Mouse (Mus musculus): Measurements from ENCODE around the gene Cadm4. TPM values are rescaled to one million over a fixed set of nuclear protein-coding genes. Genes with fewer than 3 reads are reported as not detected.

Gene Cadm4
- total and polyA plus RNA-seq, 3 experiments: 0.16 to 0.59 (median 0.36) TPM

DNA sequence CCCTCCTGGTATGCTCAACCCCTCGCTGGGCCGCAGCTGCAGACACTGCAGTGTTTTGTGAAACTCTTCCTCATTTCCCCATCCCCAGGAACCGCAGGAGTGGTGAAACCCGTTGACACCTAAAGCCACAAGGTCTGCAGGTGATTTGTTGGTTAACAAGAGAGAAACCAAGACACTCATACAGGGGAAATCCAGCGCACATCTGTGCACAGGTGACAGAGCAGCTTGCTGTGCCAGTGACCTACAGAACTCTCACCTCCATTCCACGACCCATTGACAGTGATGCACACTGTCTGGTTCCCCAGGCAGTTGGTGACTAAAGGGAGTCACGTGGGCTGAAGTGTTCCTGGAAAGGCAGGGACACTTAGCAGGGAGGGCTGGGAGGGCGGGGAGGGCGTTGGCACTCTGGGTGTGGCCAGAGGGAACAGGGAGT is 31.2 kb upstream of the Cadm4 start:
- peak; percentile 86 for DNase-seq (ENCODE audit: extremely low read depth)
- Histone ChIP-seq H3K27me3 (replicated peaks) (peaks cover 44% of the 10 kb centered on the region), H3K27ac (ENCODE audit: insufficient read depth, low read depth) (no peak overlapping the region), H3K36me3 (replicated peaks in 1 of 2; ENCODE audit: control insufficient read depth in 1 of 2, insufficient read depth in 1 of 2, low read length in 1 of 2) (no peaks in the 10 kb centered on the region), H3K4me3 (replicated peaks in 1 of 3; ENCODE audit: low read depth in 2 of 3, low read length in 2 of 3, poor library complexity in 1 of 3) (no peak overlapping the region), H3K9me3 (replicated peaks; ENCODE audit: low read length) (peaks cover 13% of the 10 kb centered on the region), H3K4me1 (ENCODE audit: control insufficient read depth in 1 of 2, insufficient read depth in 2 of 2) (peaks cover 20 to 58% of the 10 kb centered on the region in 2 experiments), H3K9ac (ENCODE audit: insufficient read depth, low read depth) (no peak overlapping the region), H3K4me2 (ENCODE audit: insufficient read depth, low read depth, poor library complexity, severe bottlenecking) (no peak overlapping the region), H3K79me2 (replicated peaks; ENCODE audit: control insufficient read depth, extremely low read depth, insufficient read depth, poor library complexity, severe bottlenecking) (no peaks in the 10 kb centered on the region)
- in situ Hi-C loops (cut with MboI; ENCODE audit: low pct_ligation_motif_present, low pct_unique_long_range_greater_than_20kb, low sequenced_read_pairs) (no loop called here), dilution Hi-C loops (cut with MboI; ENCODE audit: extremely low pct_ligation_motif_present, extremely low pct_unique_long_range_greater_than_20kb, low sequenced_read_pairs) (no loop called here)
- TF ChIP-seq MAX (IDR thresholded peaks at IDR 0.05; ENCODE audit: low read length) (peak; percentile 64), KAT2A (IDR thresholded peaks at IDR 0.05; ENCODE audit: insufficient replicate concordance, low read length) (no peak), ZMIZ1 (IDR thresholded peaks at IDR 0.05; ENCODE audit: low read depth, low read length) (no peak), CHD2 (IDR thresholded peaks at IDR 0.05; ENCODE audit: low read length) (no peak), IRF4 (IDR thresholded peaks at IDR 0.05; ENCODE audit: low read depth, low read length) (peak; percentile 79), BHLHE40 (IDR thresholded peaks at IDR 0.05; ENCODE audit: low read depth, low read length) (peak; percentile 94), MAFK (IDR thresholded peaks at IDR 0.05; ENCODE audit: insufficient replicate concordance, low read length) (peak; percentile 83), EP300 (IDR thresholded peaks at IDR 0.05; ENCODE audit: low read length) (peak; percentile 89), NELFE (IDR thresholded peaks at IDR 0.05; ENCODE audit: low read depth, low read length) (no peak; the same call in 1 of the 2 replicates), GABPA (IDR thresholded peaks at IDR 0.05; ENCODE audit: insufficient replicate concordance, low read depth, low read length) (no peak), USF2 (conservative IDR thresholded peaks at IDR 0.05; ENCODE audit: low read depth, low read length) (peak; percentile 62), JUN (IDR thresholded peaks at IDR 0.05; ENCODE audit: insufficient read depth, low read depth, low read length) (no peak), ZKSCAN1 (IDR thresholded peaks at IDR 0.05; ENCODE audit: borderline replicate concordance, low read depth, low read length) (no peak), CTCF (conservative IDR thresholded peaks at IDR 0.05 in 1 of 2, IDR thresholded peaks at IDR 0.05 in 1 of 2; ENCODE audit: low read depth in 2 of 2, low read length in 2 of 2) (no peak), MYC (IDR thresholded peaks at IDR 0.05; ENCODE audit: low read depth, low read length) (peak; percentile 63; the same call in 1 of the 2 replicates), SIN3A (IDR thresholded peaks at IDR 0.05; ENCODE audit: low read length) (peak; percentile 46; the same call in 1 of the 2 replicates), RCOR1 (conservative IDR thresholded peaks at IDR 0.05; ENCODE audit: low read depth, low read length) (peak; percentile 84), CHD1 (IDR thresholded peaks at IDR 0.05; ENCODE audit: low read depth, low read length) (no peak), PAX5 (IDR thresholded peaks at IDR 0.05; ENCODE audit: low read length) (no peak), USF1 (IDR thresholded peaks at IDR 0.05; ENCODE audit: low read depth, low read length) (peak; percentile 59), MAZ (IDR thresholded peaks at IDR 0.05; ENCODE audit: low read depth, low read length) (no peak), TCF12 (IDR thresholded peaks at IDR 0.05; ENCODE audit: low read depth, low read length) (peak; percentile 98), MEF2A (IDR thresholded peaks at IDR 0.05; ENCODE audit: borderline replicate concordance, low read depth, low read length) (peak; percentile 68), ETS1 (conservative IDR thresholded peaks at IDR 0.05; ENCODE audit: low read depth, low read length) (peak; percentile 90)
